Mouse (Mus musculus) mouse trophoblast stem cell (cell line): ENCODE results near the gene Ces1b.

Experiments used
- in situ Hi-C, 2 experiments: fragments of 300-500 bp; cut with MseI, MboI; formaldehyde crosslinking; loops; 2 replicates in 1 of 2; 3 replicates in 1 of 2; pipeline ENCODE4 v1.15.1; 2025

Gene Ces1b

GRCm38 (mm10) chr8:93079887-93080286, at the start of gene Ces1b:
Gene Ces1b (minus strand): TSS chr8:93080017.
- in situ Hi-C loops = no loop called here

- in situ Hi-C loops = no loop called here
These were observed 46.7 kb upstream of the Ces1b start for GRCm38 (mm10) chr8:93126476-93126875.

DNA sequence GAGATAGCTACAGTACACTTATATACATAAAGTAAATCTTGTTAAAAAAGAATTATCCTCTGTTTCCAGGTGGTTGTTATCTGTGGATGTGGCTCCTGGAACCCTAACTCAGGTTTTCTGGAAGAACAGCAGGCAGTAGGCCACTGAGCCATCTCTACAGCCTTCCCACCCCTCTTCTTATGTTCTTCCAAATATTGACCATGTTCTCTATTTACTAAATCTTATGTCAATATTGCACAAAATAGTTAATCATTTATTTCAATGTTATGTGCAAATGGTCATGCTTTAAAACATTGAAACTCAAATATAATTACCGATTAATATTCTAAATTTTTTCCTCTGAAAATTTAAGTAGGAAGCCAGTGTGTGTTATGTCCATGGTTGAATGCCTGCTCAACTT, 42.2 kb upstream of the Ces1b start:
- in situ Hi-C loops = no loop called here

DNA sequence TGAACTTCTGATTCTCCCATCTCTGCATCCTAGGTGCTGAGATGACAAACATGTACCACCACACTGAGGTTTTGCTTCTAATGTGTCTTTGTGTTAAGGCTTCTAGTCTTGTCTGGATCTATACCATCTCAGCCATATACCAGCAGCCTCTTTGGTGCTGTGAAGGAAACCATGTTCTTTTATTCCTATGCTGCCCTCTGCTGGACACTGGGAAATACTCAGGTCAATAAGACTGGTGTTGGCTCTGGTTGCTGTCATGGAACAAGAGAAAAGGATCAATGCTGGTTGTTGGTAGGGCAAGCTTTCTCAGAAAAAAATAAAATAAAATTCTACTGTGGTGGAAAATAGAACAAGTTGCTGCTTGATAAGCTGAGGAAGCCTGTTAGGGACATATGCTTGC, 15.6 kb upstream of the Ces1b start:
- in situ Hi-C loops = loop anchor here in 1 of 2 experiments (5.0 kb wide), 1 partner anchor 83 kb away; no protein-coding TSS in a partner anchor

GRCm38 (mm10) chr8:93091324-93091723, 11.5 kb upstream of the Ces1b start:
- in situ Hi-C loops = loop anchor here in 1 of 2 experiments (5.0 kb wide), 1 partner anchor 74 kb away; no protein-coding TSS in a partner anchor

DNA sequence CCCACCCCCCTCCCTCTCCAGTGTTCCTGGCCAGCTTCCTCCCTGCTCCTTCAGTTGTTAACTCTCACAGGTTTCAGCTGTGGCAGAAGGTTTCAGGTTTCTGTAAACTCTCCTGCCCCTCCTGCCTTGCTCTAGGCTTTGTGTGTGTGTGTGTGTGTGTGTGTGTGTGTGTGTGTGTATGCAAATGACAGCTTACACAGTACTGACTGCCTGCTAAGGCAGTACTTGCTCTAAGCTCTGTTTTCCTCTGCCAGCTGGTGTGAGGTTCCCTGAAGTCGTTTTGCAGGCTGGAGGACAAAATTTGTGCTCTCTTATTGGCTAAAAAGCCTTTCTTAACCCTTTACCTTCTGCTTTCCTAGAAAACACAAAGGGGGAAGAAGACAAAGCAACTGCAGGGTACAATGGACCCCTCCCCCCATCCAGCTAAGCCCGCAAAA, 8.9 kb upstream of the Ces1b start:
- in situ Hi-C loops = no loop called here

GRCm38 (mm10) chr8:93088193-93088592, 8.4 kb upstream of the Ces1b start:
- in situ Hi-C loops = no loop called here

DNA sequence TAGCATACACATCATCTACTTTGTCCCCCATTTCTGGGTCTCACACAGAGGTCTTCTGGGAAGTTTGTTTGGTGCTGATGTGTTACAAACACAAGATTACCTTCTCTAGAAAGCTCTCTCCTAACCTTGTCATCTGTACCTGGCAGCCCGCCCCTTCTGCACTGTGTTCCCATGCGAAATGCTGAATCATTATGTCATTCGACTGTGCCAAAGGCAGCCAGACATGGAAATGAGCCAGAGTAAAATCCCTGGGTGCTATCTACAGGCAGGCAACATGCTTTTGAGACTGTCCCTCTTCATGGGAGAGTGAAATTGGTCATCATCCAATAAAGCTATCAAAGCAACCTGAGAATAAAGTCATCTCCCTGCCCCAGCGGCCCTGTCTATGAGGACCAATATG, 4.6 kb downstream of the Ces1b start:
- in situ Hi-C loops = no loop called here

GRCm38 (mm10) chr8:93063416-93064117, 16.2 kb downstream of the Ces1b start:
- in situ Hi-C loops = no loop called here

DNA sequence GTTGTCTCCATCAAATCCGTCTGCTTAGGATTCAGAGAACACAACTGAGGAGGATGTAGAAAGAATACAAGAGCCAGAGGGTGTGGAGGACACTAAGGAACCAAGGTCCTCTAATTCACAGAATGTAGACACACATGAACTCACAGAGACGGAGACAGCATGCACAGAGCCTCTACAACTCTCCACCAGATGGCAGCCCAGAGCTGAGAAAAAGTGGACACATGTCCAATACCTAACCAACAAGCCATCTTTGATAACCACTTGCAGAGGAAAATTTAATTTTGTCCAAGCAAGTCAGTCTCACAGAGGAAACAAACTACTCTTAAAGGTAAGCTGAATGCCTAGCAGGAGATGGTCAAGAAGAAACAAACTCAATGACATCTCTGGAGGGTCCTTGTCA, 20.6 kb downstream of the Ces1b start:
- in situ Hi-C loops = no loop called here

DNA sequence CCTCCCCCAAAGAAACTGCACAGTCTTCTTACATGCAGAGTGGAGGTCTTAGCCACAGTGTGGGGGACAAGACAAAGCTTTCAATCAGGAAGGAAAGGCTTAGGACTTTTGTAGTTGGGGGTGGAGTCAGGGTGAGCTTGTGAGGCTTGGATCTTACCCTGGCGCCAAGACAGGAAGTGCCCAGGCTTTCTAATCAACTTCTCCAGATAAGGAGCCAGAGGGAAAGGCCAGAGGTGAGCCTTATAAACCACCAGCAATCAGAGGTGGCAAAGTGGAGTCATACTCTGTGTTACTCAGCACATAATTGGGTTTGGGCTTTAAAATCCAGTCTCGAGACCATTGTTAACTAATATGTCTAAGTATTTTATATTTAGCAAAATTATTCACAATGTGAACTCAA, 24.6 kb downstream of the Ces1b start:
- in situ Hi-C loops = no loop called here

DNA sequence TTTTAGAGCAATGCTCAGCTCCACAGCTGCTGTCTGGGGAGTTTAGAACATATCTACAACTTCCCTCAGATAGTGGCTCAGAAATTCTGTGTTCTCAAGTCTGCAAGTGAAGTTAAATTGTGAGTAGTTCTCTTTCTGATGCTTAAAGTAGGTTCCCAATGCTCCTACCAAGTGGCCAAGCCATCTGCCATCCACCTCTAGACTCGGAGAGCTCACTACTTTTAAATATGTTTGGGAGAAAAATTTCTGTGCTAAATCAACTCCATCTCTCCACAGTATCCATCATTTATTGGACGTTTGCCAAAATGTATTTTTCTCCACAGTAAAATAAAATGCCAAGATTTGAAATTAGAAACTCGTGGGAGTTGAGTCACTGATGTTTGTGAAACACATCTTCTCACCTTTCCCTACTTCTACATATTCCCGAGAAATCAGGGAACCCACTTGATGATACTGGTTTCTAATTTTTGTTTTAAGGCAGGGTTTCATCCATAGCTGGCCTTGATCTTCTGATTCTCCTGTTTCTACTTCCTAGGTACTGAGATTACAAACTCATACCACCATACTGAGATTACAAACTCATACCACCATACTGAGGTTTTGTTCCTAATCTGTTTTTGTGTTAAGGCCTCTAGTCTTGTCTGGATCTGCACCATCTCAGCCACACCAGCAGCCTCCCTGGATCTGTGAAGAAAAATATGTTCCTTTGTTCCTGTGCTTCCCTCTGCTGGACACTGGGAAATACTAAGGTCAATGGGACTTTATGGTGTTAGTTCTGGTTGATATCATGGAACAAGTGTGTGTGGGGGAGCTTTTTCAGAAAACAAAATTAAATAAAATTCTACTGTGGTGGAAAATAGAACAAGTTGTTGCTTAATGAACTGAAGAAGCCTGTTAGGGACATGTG, 31.1 kb downstream of the Ces1b start:
- in situ Hi-C loops = loop anchor here in 1 of 2 experiments (5.0 kb wide), 1 partner anchor 36 kb away; no protein-coding TSS in a partner anchor

DNA sequence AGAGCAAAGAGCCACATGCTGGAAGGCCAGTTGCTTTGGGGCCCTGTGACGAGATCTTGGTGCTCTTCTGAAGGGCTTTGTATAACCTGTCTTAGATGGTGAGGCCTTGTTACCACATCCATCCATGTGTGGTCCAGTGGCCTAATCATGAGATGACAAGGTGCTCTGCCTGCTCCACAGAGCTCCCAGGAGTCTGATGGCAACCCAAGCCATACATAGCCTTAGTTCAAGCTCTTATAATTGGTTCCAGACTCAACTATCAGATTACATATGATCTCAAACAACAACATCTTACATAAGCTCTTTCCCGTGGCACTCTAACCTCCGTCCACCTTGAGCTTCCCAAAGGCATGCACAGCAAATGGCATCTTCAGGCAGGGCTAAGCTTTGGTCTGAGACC, 31.7 kb downstream of the Ces1b start, which contains the start of gene Ces1a:
Gene Ces1a, minus strand, starts transcription at position 101 of the 400 bp plus-strand sequence.
- in situ Hi-C loops = loop anchor here in 1 of 2 experiments (5.0 kb wide), 1 partner anchor 36 kb away; no protein-coding TSS in a partner anchor

DNA sequence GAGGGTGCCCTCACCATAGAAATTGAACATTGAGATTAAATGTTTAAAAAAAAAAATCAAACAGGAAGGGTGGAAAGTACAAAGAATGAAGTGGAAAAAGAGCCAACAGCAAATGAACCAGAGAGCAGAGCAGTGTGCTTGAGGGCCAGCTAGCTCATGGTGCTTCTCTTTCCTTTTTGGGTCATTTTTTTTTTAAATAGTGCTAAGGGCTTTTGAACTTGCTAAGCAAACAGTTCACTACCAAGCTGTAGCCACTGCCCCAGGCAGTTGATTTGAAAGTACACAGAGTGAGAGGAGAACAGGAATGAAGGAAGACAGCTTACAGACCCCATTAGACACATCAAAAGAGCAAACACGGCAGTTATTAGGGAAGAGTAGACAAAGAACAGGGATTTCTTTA, 36.7 kb downstream of the Ces1b start:
- in situ Hi-C loops = no loop called here

DNA sequence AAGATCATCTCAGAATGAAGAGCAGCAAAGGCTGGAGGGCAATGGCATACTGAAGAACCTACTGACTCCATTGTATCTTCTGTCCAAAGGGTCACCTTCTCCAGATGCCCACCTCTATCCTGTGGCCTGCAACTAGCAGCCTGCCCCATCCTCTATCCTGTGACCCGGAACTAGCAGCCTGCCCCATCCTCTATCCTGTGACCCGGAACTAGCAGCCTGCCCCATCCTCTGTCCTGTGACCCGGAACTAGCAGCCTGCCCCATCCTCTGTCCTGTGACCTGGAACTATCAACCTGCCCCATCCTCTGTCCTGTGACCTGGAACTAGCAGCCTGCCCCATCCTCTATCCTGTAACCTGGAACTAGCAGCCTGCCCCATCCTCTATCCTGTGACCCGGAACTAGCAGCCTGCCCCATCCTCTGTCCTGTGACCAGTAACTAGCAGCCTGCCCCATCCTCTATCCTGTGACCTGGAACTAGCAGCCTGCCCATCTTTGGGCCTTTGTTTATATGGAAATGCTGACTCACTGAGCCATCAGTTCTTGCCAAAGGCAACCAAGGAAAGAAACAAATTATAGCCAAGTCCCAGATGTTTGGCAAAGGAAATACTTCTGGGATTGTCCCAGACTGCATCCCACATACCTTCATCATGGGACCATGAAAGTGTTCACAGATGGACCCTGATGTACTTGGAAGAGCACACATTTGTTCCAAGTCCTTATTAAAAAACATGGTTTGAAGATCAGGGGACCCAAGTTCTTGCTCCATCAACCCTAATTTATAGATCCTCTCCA, 38.8 kb downstream of the Ces1b start:
- in situ Hi-C loops = no loop called here

GRCm38 (mm10) chr8:93040256-93040655, 39.6 kb downstream of the Ces1b start:
- in situ Hi-C loops = no loop called here

DNA sequence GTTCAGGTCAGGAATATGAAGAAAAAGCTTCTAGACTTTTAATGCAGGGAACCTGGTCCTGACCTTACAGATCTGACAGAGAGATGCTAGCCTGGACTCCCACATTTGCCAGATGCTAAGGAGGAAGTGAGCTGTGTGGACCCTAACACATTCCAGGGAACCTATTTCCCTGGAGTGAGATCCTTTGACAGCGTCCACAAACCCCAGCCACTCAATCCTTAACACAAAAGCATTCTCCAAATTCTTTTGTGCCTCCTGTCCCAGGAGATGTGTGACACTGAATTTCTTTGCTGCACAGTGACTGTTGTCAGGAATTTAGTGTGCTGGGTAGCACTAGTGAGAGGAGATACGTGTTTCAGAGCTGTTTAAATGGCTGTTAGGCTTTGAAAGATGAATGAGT, 41.0 kb downstream of the Ces1b start:
- in situ Hi-C loops = no loop called here

DNA sequence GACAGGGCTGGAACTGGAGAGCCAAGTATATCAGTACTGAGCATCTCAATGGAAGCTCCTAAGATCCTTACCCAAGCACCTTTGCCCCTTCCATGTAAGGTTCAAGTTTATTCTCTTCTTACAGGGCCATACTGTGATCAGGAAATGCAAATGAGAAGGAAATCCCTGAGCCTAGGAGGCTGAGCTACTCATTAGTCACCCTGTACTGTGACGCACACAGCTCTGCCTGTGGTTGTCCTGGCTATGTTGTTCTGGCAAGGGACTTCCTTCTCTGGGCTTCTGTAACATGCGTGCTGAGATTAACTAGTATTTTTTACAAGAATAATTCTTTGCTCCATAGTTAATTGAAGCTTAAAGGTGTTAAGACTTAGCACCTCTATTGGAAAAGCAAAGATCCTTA, 49.2 kb downstream of the Ces1b start:
- in situ Hi-C loops = no loop called here

DNA sequence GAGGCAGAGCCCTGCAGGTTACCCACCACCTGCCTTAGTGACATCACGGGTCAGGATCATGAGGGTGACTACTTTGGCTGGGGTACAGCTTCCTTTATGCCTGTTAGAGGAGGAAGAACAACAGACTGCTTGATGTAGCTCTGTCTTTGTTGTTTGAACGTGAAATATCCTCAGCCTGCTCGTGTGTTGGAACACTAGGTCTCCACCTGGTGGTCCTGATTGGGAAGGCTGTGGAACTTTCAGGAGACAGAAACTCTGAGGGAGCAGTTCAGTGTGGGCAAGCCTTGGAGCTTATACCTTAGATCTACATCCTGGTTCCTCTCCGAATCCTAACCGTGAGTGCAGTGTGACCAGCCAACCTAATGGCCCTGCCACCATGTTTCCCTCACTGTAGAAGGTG, 58.1 kb downstream of the Ces1b start:
- in situ Hi-C loops = no loop called here

- in situ Hi-C loops = loop anchor here in 1 of 2 experiments (5.0 kb wide), 2 partner anchors 33 to 83 kb away; partner anchors contain the start of gene Ces1a
These were observed 65.5 kb downstream of the Ces1b start for GRCm38 (mm10) chr8:93014300-93014699.

GRCm38 (mm10) chr8:93012226-93012625, 67.6 kb downstream of the Ces1b start:
- in situ Hi-C loops = loop anchor here in 1 of 2 experiments (5.0 kb wide), 2 partner anchors 35 to 85 kb away; partner anchors contain the start of gene Ces1a
